8 mouse cellular contexts compared by ENCODE assay signal in genomic region chr8:83898985-83899362, GRCm38 (mm10). TPM values are rescaled to one million over a fixed set of nuclear protein-coding genes. Genes with fewer than 3 reads are reported as not detected.
DNase-seq lines count a peak whose midpoint lies in the region; ATAC-seq and TF ChIP-seq lines count a peak whose summit lies in the region.

No protein-coding gene starts in this region.

- H3K9me3 ChIP-seq in embryonic facial prominence, embryonic 12.5 days, result no peaks in the 10 kb centered on the region
- no peaks in the 10 kb centered on the region for H3K9me3 ChIP-seq in hindbrain, embryonic 11.5 days (ENCODE audit: control insufficient read depth, low read length)
- no peaks in the 10 kb centered on the region for H3K9me3 ChIP-seq in midbrain, embryonic 10.5 days (replicated peaks)
- no peaks in the 10 kb centered on the region for H3K9me3 ChIP-seq in stomach, embryonic 14.5 days (ENCODE audit: control insufficient read depth, low read depth, low read length)

- peaks cover 10% of the 10 kb centered on the region for H3K27me3 ChIP-seq in Patski
- peaks cover 20% of the 10 kb centered on the region for H3K27me3 ChIP-seq in embryonic facial prominence, embryonic 12.5 days
- H3K27me3 ChIP-seq in hindbrain, embryonic 11.5 days (ENCODE audit: control insufficient read depth, insufficient read depth, low read length), result peaks cover 2% of the 10 kb centered on the region; the same call in 1 of the 2 replicates
- peaks cover 45% of the 10 kb centered on the region for H3K27me3 ChIP-seq in midbrain, embryonic 10.5 days (ENCODE audit: low read depth, poor library complexity, severe bottlenecking)
- no peaks in the 10 kb centered on the region for H3K27me3 ChIP-seq in stomach, embryonic 14.5 days (ENCODE audit: control insufficient read depth, insufficient read depth, low read length)

- H3K27ac ChIP-seq in embryonic facial prominence, embryonic 12.5 days, result peak overlapping the region; percentile 99
- peak overlapping the region; percentile 93 for H3K27ac ChIP-seq in hindbrain, embryonic 11.5 days (ENCODE audit: low read depth, low read length)
- peak overlapping the region; percentile 94 for H3K27ac ChIP-seq in midbrain, embryonic 10.5 days (replicated peaks)
- peak overlapping the region; percentile 96 for H3K27ac ChIP-seq in stomach, embryonic 14.5 days (ENCODE audit: low read length)

- WGBS in embryonic facial prominence, embryonic 12.5 days, result 0% methylated on average over 13 of the region's 13 CpGs
- WGBS in hindbrain, embryonic 11.5 days, result under 1% methylated on average over 13 of the region's 13 CpGs
- WGBS in midbrain, embryonic 10.5 days, result under 1% methylated on average over 13 of the region's 13 CpGs
- WGBS in stomach, embryonic 14.5 days, result under 1% methylated on average over 13 of the region's 13 CpGs

- POLR2A ChIA-PET in Patski (lab: Charles Lee), result interaction anchor here (0.8 to 1.3 kb wide), 3 partner anchors 22 to 210 kb away, joined by 3 to 5 read pairs (median 4); no protein-coding TSS in a partner anchor

- intact Hi-C loops in left cerebral cortex, postnatal 25 days (cut with DNase I), result loop anchor here (1.0 to 2.0 kb wide), 4 partner anchors 17 to 98 kb away; partner anchors contain the start of genes Asf1b, Gm10644 and Samd1

- CTCF ChIA-PET in Patski (lab: Charles Lee), result interaction anchor here (1.3 to 2.0 kb wide), 3 partner anchors 22 to 174 kb away, joined by 4 to 7 read pairs (median 4); no protein-coding TSS in a partner anchor

- H3K4me2 ChIP-seq in embryonic facial prominence, embryonic 12.5 days (replicated peaks), result peak overlapping the region; percentile 77
- H3K4me2 ChIP-seq in hindbrain, embryonic 11.5 days (replicated peaks; ENCODE audit: low read depth, low read length), result peak overlapping the region; percentile 97
- peak overlapping the region; percentile 84 for H3K4me2 ChIP-seq in stomach, embryonic 14.5 days (replicated peaks; ENCODE audit: low read depth, low read length)

- peak overlapping the region; percentile 94 for H3K9ac ChIP-seq in embryonic facial prominence, embryonic 12.5 days
- H3K9ac ChIP-seq in hindbrain, embryonic 11.5 days (ENCODE audit: low read depth, low read length), result peak overlapping the region; percentile 93; the same call in 1 of the 2 replicates
- 0 out of 2 replicates have a peak overlapping the region, but pooled peaks have one; percentile 0 for H3K9ac ChIP-seq in stomach, embryonic 14.5 days (replicated peaks; ENCODE audit: low read depth, low read length)

- no peaks in the 10 kb centered on the region for H3K36me3 ChIP-seq in embryonic facial prominence, embryonic 12.5 days
- no peaks in the 10 kb centered on the region for H3K36me3 ChIP-seq in hindbrain, embryonic 11.5 days (ENCODE audit: control insufficient read depth, insufficient read depth, low read length)
- no peaks in the 10 kb centered on the region for H3K36me3 ChIP-seq in midbrain, embryonic 10.5 days
- no peaks in the 10 kb centered on the region for H3K36me3 ChIP-seq in stomach, embryonic 14.5 days (ENCODE audit: control insufficient read depth, insufficient read depth, low read length)

- H3K4me3 ChIP-seq in embryonic facial prominence, embryonic 12.5 days, result peak overlapping the region; percentile 96
- H3K4me3 ChIP-seq in hindbrain, embryonic 11.5 days (ENCODE audit: low read depth, low read length), result peak overlapping the region; percentile 93
- peak overlapping the region; percentile 92 for H3K4me3 ChIP-seq in midbrain, embryonic 10.5 days
- H3K4me3 ChIP-seq in stomach, embryonic 14.5 days (ENCODE audit: low read depth, low read length), result peak overlapping the region; percentile 93

- H3K4me1 ChIP-seq in embryonic facial prominence, embryonic 12.5 days, result peaks cover 39% of the 10 kb centered on the region
- H3K4me1 ChIP-seq in hindbrain, embryonic 11.5 days (replicated peaks; ENCODE audit: control insufficient read depth, insufficient read depth, low read length), result peaks cover 14% of the 10 kb centered on the region
- H3K4me1 ChIP-seq in midbrain, embryonic 10.5 days, result peaks cover 64% of the 10 kb centered on the region
- H3K4me1 ChIP-seq in stomach, embryonic 14.5 days (ENCODE audit: control insufficient read depth, insufficient read depth, low read length), result peaks cover 35% of the 10 kb centered on the region

- TF ChIP-seq CTCF in Patski (IDR thresholded peaks at IDR 0.05), result no peak

- ATAC-seq in frontal cortex, adult (ENCODE audit: low TSS enrichment), result peak; percentile 4
- ATAC-seq in Patski, result peak; percentile 5
- peak; percentile 30; the same call in 1 of the 2 replicates for ATAC-seq in embryonic facial prominence, embryonic 12.5 days (ENCODE audit: insufficient number of reproducible peaks, insufficient read depth, low FRiP score, low TSS enrichment)
- no peak; the same call in 1 of the 2 replicates for ATAC-seq in hindbrain, embryonic 11.5 days (ENCODE audit: low FRiP score)
- ATAC-seq in stomach, embryonic 14.5 days (ENCODE audit: insufficient number of reproducible peaks, insufficient read depth, low FRiP score, low read depth), result peak; percentile 38

- in situ Hi-C loops in Patski (cut with MboI; ENCODE audit: low pct_unique_long_range_greater_than_20kb), result loop anchor here (5.0 kb wide), 1 partner anchor 117 kb away; no protein-coding TSS in a partner anchor

- no peak for DNase-seq in frontal cortex, postnatal 14 days (ENCODE audit: low spot score in 2 of 2)
- DNase-seq in Patski (ENCODE audit: low read depth, low spot score), result peak; percentile 81
- DNase-seq in hindbrain, embryonic 11.5 days (ENCODE audit: low spot score), result peak; percentile 71
- peak; percentile 70 to 90 for DNase-seq in left cerebral cortex, postnatal 25 days (ENCODE audit: low spot score in 2 of 2)
- no peak for DNase-seq in midbrain, embryonic 10.5 days (ENCODE audit: low spot score)

RNA-seq across cellular contexts. Expression of gene Adgrl1, which starts 0.9 kb away (rescaled TPM):
- 51.2 TPM for polyA plus RNA-seq in Patski (2021)
- polyA plus RNA-seq in embryonic facial prominence, embryonic 12.5 days (2016; fragmentation: Nextera tagmentation; extraction: Ambion mirVana), result 36.7 TPM in 2 replicates
- 19.9 and 23.7 TPM in 2 replicates for polyA plus RNA-seq in hindbrain, embryonic 11.5 days (2014; fragmentation: Nextera tagmentation; extraction: Ambion mirVana)
- total RNA-seq in left cerebral cortex, postnatal 25 days (2021), result 100 to 1,000 TPM; 415 to 434 TPM
- polyA plus RNA-seq in midbrain, embryonic 10.5 days (2016; fragmentation: Nextera tagmentation; extraction: Ambion mirVana), result 8.6 and 11.3 TPM in 2 replicates
- polyA plus RNA-seq in stomach, embryonic 14.5 days (2014; fragmentation: Nextera tagmentation; extraction: Ambion mirVana), result 29.5 and 31.3 TPM in 2 replicates

RNA-seq across cellular contexts. Expression of gene Gm10644, which starts 56.0 kb away (rescaled TPM):
- 0.82 TPM for polyA plus RNA-seq in Patski (2021)
- 0.47 and 0.79 TPM in 2 replicates for polyA plus RNA-seq in embryonic facial prominence, embryonic 12.5 days (2016; fragmentation: Nextera tagmentation; extraction: Ambion mirVana)
- 0.93 and 1.2 TPM in 2 replicates for polyA plus RNA-seq in hindbrain, embryonic 11.5 days (2014; fragmentation: Nextera tagmentation; extraction: Ambion mirVana)
- under 1 TPM; 0.32 to 0.41 TPM for total RNA-seq in left cerebral cortex, postnatal 25 days (2021)
- 0.94 and 1.0 TPM in 2 replicates for polyA plus RNA-seq in midbrain, embryonic 10.5 days (2016; fragmentation: Nextera tagmentation; extraction: Ambion mirVana)
- polyA plus RNA-seq in stomach, embryonic 14.5 days (2014; fragmentation: Nextera tagmentation; extraction: Ambion mirVana), result 0.56 and 0.70 TPM in 2 replicates

RNA-seq across cellular contexts. Expression of gene Asf1b, which starts 56.3 kb away (rescaled TPM):
- 24.1 TPM for polyA plus RNA-seq in Patski (2021)
- 54.4 and 55.0 TPM in 2 replicates for polyA plus RNA-seq in embryonic facial prominence, embryonic 12.5 days (2016; fragmentation: Nextera tagmentation; extraction: Ambion mirVana)
- 79.5 and 80.6 TPM in 2 replicates for polyA plus RNA-seq in hindbrain, embryonic 11.5 days (2014; fragmentation: Nextera tagmentation; extraction: Ambion mirVana)
- under 1 TPM; 0.60 to 0.73 TPM for total RNA-seq in left cerebral cortex, postnatal 25 days (2021)
- 106 and 115 TPM in 2 replicates for polyA plus RNA-seq in midbrain, embryonic 10.5 days (2016; fragmentation: Nextera tagmentation; extraction: Ambion mirVana)
- polyA plus RNA-seq in stomach, embryonic 14.5 days (2014; fragmentation: Nextera tagmentation; extraction: Ambion mirVana), result 53.2 and 58.2 TPM in 2 replicates

Comparison
In these comparisons a context has a peak if more than half of its experiments do, and no peak if none do; other contexts are left out.
1. DNase-seq: peak in Patski (single experiment), hindbrain, embryonic 11.5 days (single experiment) and left cerebral cortex, postnatal 25 days (2 of 2); none in frontal cortex, postnatal 14 days (0 of 2) and midbrain, embryonic 10.5 days (single experiment).
2. H3K9ac ChIP-seq: peak in every context shown above with its lines; median percentile 94 in embryonic facial prominence, embryonic 12.5 days; 93 in hindbrain, embryonic 11.5 days; 0 in stomach, embryonic 14.5 days.
3. Peak in every context shown above with its lines, with median percentiles within 50 percentile points of each other: H3K27ac ChIP-seq, H3K4me2 ChIP-seq and H3K4me3 ChIP-seq.